Comparison of ENCODE assay signal across 12 mouse cellular contexts in genomic region chr7:125933356-125934244, GRCm38 (mm10).
DNase-seq lines count a peak whose midpoint lies in the region; ATAC-seq and TF ChIP-seq lines count a peak whose summit lies in the region.
"Had no signal": no experiment of that assay in that cellular context is flagged by ENCODE, and none has a peak within 500 bp of the region (broad histone marks: within the 10 kb centered on the region; RNA-seq: fewer than 3 reads in every experiment).

No protein-coding gene starts in this region.

- H3K9ac ChIP-seq in forebrain, postnatal 0 days, result 0 out of 2 replicates have a peak overlapping the region, but pooled peaks have one; percentile 6
- 0 out of 2 replicates have a peak overlapping the region, but pooled peaks have one; percentile 4 for H3K9ac ChIP-seq in hindbrain, embryonic 14.5 days
- no peak overlapping the region for H3K9ac ChIP-seq in neural tube, embryonic 14.5 days (replicated peaks; ENCODE audit: low read depth, low read length)

- peaks cover 11% of the 10 kb centered on the region; the same call in 1 of the 2 replicates for H3K4me1 ChIP-seq in forebrain, postnatal 0 days (ENCODE audit: insufficient read depth)
- H3K4me1 ChIP-seq in hindbrain, embryonic 14.5 days (replicated peaks; ENCODE audit: control insufficient read depth, insufficient read depth, low read length), result peaks cover 41% of the 10 kb centered on the region
- H3K4me1 ChIP-seq in neural tube, embryonic 14.5 days (ENCODE audit: control insufficient read depth, insufficient read depth, low read length), result peaks cover 25% of the 10 kb centered on the region

- 8% methylated on average over 16 of the region's 16 CpGs for WGBS in forebrain, postnatal 0 days
- 29% methylated on average over 16 of the region's 16 CpGs for WGBS in hindbrain, embryonic 14.5 days
- 27% methylated on average over 16 of the region's 16 CpGs for WGBS in neural tube, embryonic 14.5 days

- H3K36me3 ChIP-seq in forebrain, postnatal 0 days (ENCODE audit: insufficient read depth), result no peaks in the 10 kb centered on the region
- H3K36me3 ChIP-seq in hindbrain, embryonic 14.5 days (replicated peaks; ENCODE audit: control insufficient read depth, insufficient read depth), result no peaks in the 10 kb centered on the region
- no peaks in the 10 kb centered on the region for H3K36me3 ChIP-seq in neural tube, embryonic 14.5 days (ENCODE audit: control insufficient read depth, insufficient read depth, low read length)

- no peak overlapping the region for H3K4me3 ChIP-seq in forebrain, postnatal 0 days (ENCODE audit: low read depth, low read length)
- no peak overlapping the region for H3K4me3 ChIP-seq in hindbrain, embryonic 14.5 days (replicated peaks; ENCODE audit: low read length)
- no peak overlapping the region for H3K4me3 ChIP-seq in neural tube, embryonic 14.5 days (ENCODE audit: low read depth, low read length)

- no peak for TF ChIP-seq CTCF in forebrain, postnatal 0 days (IDR thresholded peaks at IDR 0.05; ENCODE audit: low read depth)

- peak overlapping the region; percentile 15; the same call in 1 of the 2 replicates for H3K4me2 ChIP-seq in forebrain, postnatal 0 days (ENCODE audit: low read depth)
- no peak overlapping the region for H3K4me2 ChIP-seq in hindbrain, embryonic 14.5 days (replicated peaks)
- H3K4me2 ChIP-seq in neural tube, embryonic 14.5 days (ENCODE audit: low read depth, low read length), result no peak overlapping the region

- H3K9me3 ChIP-seq in forebrain, postnatal 0 days (ENCODE audit: low read length), result no peaks in the 10 kb centered on the region
- H3K9me3 ChIP-seq in hindbrain, embryonic 14.5 days (ENCODE audit: control insufficient read depth, low read length), result no peaks in the 10 kb centered on the region
- no peaks in the 10 kb centered on the region for H3K9me3 ChIP-seq in neural tube, embryonic 14.5 days (ENCODE audit: control insufficient read depth, low read length)

- H3K27ac ChIP-seq in forebrain, postnatal 0 days (ENCODE audit: low read depth, low read length), result no peak overlapping the region
- H3K27ac ChIP-seq in hindbrain, embryonic 14.5 days, result peak overlapping the region; percentile 16
- H3K27ac ChIP-seq in neural tube, embryonic 14.5 days (ENCODE audit: low read depth, low read length), result peak overlapping the region; percentile 12; the same call in 1 of the 2 replicates

- H3K27me3 ChIP-seq in forebrain, postnatal 0 days (ENCODE audit: insufficient read depth, low read length), result no peaks in the 10 kb centered on the region
- no peaks in the 10 kb centered on the region for H3K27me3 ChIP-seq in hindbrain, embryonic 14.5 days (ENCODE audit: control insufficient read depth, insufficient read depth, low read length)
- H3K27me3 ChIP-seq in neural tube, embryonic 14.5 days (ENCODE audit: control insufficient read depth, insufficient read depth, low read length), result no peaks in the 10 kb centered on the region

- no peak for DNase-seq in frontal cortex, postnatal 25 days (ENCODE audit: low spot score in 2 of 2)
- no peak for DNase-seq in forebrain, postnatal 0 days
- no peak for DNase-seq in hindbrain, embryonic 14.5 days (ENCODE audit: low spot score)
- DNase-seq in thymus, postnatal 10 days (ENCODE audit: low spot score in 2 of 2), result no peak
- DNase-seq in adrenal gland, adult 8-10 months, result no peak
- no peak for DNase-seq in kidney, postnatal 36 days
- DNase-seq: B cell, adult 2 months; kidney, postnatal 4 days; lung, postnatal 4 days had no signal

- ATAC-seq in frontal cortex, adult (ENCODE audit: low TSS enrichment), result peak; percentile 60
- no peak; the same call in none of the 2 replicates for ATAC-seq in forebrain, postnatal 0 days
- peak; percentile 28; the same call in 1 of the 2 replicates for ATAC-seq in hindbrain, embryonic 14.5 days (ENCODE audit: low FRiP score)
- no peak for ATAC-seq in neural tube, embryonic 14.5 days (ENCODE audit: low read depth)
- ATAC-seq: activated CD4-positive, CD25-positive, alpha-beta regulatory T cell, adult 4 months had no signal

Comparison
In these comparisons a context has a peak if more than half of its experiments do, and no peak if none do; other contexts are left out.
1. ATAC-seq: peak in frontal cortex, adult (single experiment) and hindbrain, embryonic 14.5 days (single experiment); none in forebrain, postnatal 0 days (single experiment) and neural tube, embryonic 14.5 days (single experiment).